Mouse (Mus musculus): ENCODE measurements around the gene Anapc15-ps. TPM values are rescaled to one million over a fixed set of nuclear protein-coding genes. Genes with fewer than 3 reads are reported as not detected.

Anapc15-ps gene
- polyA plus RNA-seq, 1 experiment from 2014 or later: not detected

GRCm38 (mm10) chr10:95643696-95644360, 29.4 kb downstream of the Anapc15-ps start:
- H3K36me3 ChIP-seq (ENCODE audit: insufficient read depth, low read length): no peaks in the 10 kb centered on the region
- WGBS: 59% methylated on average over 6 of the region's 6 CpGs
- ATAC-seq (replicated peaks; ENCODE audit: low FRiP score, low read depth): peak; percentile 71
- no peak overlapping the region for H3K9ac ChIP-seq (ENCODE audit: low read depth, low read length)
- TF ChIP-seq CTCF (IDR thresholded peaks at IDR 0.05; ENCODE audit: low read depth): no peak
- peak; percentile 19 for DNase-seq (ENCODE audit: low spot score)
- peak overlapping the region; percentile 48; the same call in 1 of the 2 replicates for H3K27ac ChIP-seq
- H3K9me3 ChIP-seq (replicated peaks; ENCODE audit: low read length): no peaks in the 10 kb centered on the region
- no peak overlapping the region for H3K4me2 ChIP-seq (ENCODE audit: low read length)
- H3K27me3 ChIP-seq (ENCODE audit: insufficient read depth, low read length): no peaks in the 10 kb centered on the region
- H3K4me3 ChIP-seq (replicated peaks; ENCODE audit: low read depth, low read length): no peak overlapping the region
- H3K4me1 ChIP-seq (replicated peaks; ENCODE audit: insufficient read depth, low read length): no peaks in the 10 kb centered on the region

GRCm38 (mm10) chr10:95643042-95643441, 30.2 kb downstream of the Anapc15-ps start:
- no peaks in the 10 kb centered on the region for H3K4me1 ChIP-seq (replicated peaks; ENCODE audit: insufficient read depth, low read length)
- H3K27ac ChIP-seq: no peak overlapping the region
- no peak overlapping the region for H3K4me3 ChIP-seq (replicated peaks; ENCODE audit: low read depth, low read length)
- H3K27me3 ChIP-seq (ENCODE audit: insufficient read depth, low read length): no peaks in the 10 kb centered on the region
- no peak overlapping the region for H3K9ac ChIP-seq (ENCODE audit: low read depth, low read length)
- no peaks in the 10 kb centered on the region for H3K9me3 ChIP-seq (replicated peaks; ENCODE audit: low read length)
- TF ChIP-seq CTCF (IDR thresholded peaks at IDR 0.05; ENCODE audit: low read depth): no peak
- H3K36me3 ChIP-seq (ENCODE audit: insufficient read depth, low read length): no peaks in the 10 kb centered on the region
- ATAC-seq (replicated peaks; ENCODE audit: low FRiP score, low read depth): no peak
- DNase-seq (ENCODE audit: low spot score): no peak
- H3K4me2 ChIP-seq (ENCODE audit: low read length): no peak overlapping the region
- 80% methylated on average over 5 of the region's 5 CpGs for WGBS

GRCm38 (mm10) chr10:95641335-95641734, 31.9 kb downstream of the Anapc15-ps start:
- no peak for TF ChIP-seq CTCF (IDR thresholded peaks at IDR 0.05; ENCODE audit: low read depth)
- H3K9me3 ChIP-seq (replicated peaks; ENCODE audit: low read length): no peaks in the 10 kb centered on the region
- no peaks in the 10 kb centered on the region for H3K27me3 ChIP-seq (ENCODE audit: insufficient read depth, low read length)
- H3K27ac ChIP-seq: no peak overlapping the region
- ATAC-seq (replicated peaks; ENCODE audit: low FRiP score, low read depth) (no peak), DNase-seq (ENCODE audit: low spot score) (no peak)
- H3K4me3 ChIP-seq (replicated peaks; ENCODE audit: low read depth, low read length): no peak overlapping the region
- no peak overlapping the region for H3K9ac ChIP-seq (ENCODE audit: low read depth, low read length)
- H3K36me3 ChIP-seq (ENCODE audit: insufficient read depth, low read length): no peaks in the 10 kb centered on the region
- no peak overlapping the region for H3K4me2 ChIP-seq (ENCODE audit: low read length)
- H3K4me1 ChIP-seq (replicated peaks; ENCODE audit: insufficient read depth, low read length): no peaks in the 10 kb centered on the region
- WGBS: 66% methylated on average over 5 of the region's 5 CpGs

DNA sequence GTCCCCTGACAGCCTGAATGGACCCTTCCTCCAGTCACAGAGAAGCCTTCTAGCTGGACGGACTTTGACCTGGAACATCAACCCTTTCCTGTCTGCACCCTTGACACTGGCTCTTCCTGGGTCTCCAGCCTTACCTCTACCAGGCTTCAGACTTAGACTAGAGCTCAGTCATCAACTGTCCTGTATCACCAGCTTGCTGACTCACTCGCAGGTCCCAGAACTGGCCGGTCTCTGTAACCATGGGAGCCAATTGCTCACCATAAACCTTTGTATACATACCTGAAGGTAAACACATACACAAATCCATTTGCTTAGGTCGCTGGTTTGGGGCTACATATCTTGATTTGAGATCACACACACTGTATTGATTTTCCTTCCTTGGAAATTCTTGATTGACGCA, 33.8 kb downstream of the Anapc15-ps start:
- DNase-seq (ENCODE audit: low spot score) (no peak), ATAC-seq (replicated peaks; ENCODE audit: low FRiP score, low read depth) (no peak)
- no peak for TF ChIP-seq CTCF (IDR thresholded peaks at IDR 0.05; ENCODE audit: low read depth)
- no peak overlapping the region for H3K9ac ChIP-seq (ENCODE audit: low read depth, low read length)
- H3K4me3 ChIP-seq (replicated peaks; ENCODE audit: low read depth, low read length): no peak overlapping the region
- no peaks in the 10 kb centered on the region for H3K9me3 ChIP-seq (replicated peaks; ENCODE audit: low read length)
- no peaks in the 10 kb centered on the region for H3K4me1 ChIP-seq (replicated peaks; ENCODE audit: insufficient read depth, low read length)
- H3K36me3 ChIP-seq (ENCODE audit: insufficient read depth, low read length): no peaks in the 10 kb centered on the region
- 70% methylated on average over 5 of the region's 5 CpGs for WGBS
- no peak overlapping the region for H3K27ac ChIP-seq
- H3K4me2 ChIP-seq (ENCODE audit: low read length): no peak overlapping the region
- H3K27me3 ChIP-seq (ENCODE audit: insufficient read depth, low read length): no peaks in the 10 kb centered on the region

DNA sequence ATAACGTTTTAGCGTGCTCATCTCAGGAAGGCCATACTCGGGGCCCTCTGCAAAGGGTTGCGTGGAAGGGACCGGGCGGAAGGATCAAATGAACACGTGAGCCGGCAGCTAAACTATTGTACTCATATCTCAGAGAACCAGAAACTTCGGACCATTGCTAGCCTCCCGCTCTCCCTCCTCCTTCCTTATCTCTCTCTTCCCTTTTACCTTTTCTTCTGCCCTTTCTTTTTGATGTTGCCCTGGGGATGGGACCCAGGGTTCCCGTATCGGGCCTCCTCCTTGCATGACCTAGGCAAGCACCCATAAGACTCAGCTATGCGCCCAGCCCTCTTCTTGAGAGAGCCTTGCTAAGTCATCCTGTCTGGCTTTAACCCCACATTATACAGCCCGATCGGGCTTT, 38.5 kb downstream of the Anapc15-ps start:
- no peak for DNase-seq (ENCODE audit: low spot score)
- ATAC-seq (replicated peaks; ENCODE audit: low FRiP score, low read depth): no peak
- H3K27me3 ChIP-seq (ENCODE audit: insufficient read depth, low read length): no peaks in the 10 kb centered on the region
- H3K4me3 ChIP-seq (replicated peaks; ENCODE audit: low read depth, low read length): no peak overlapping the region
- H3K4me2 ChIP-seq (ENCODE audit: low read length): no peak overlapping the region
- WGBS: 90% methylated on average over 15 of the region's 15 CpGs
- no peak overlapping the region for H3K27ac ChIP-seq
- H3K9ac ChIP-seq (ENCODE audit: low read depth, low read length): no peak overlapping the region
- no peak for TF ChIP-seq CTCF (IDR thresholded peaks at IDR 0.05; ENCODE audit: low read depth)
- no peaks in the 10 kb centered on the region for H3K9me3 ChIP-seq (replicated peaks; ENCODE audit: low read length)
- H3K36me3 ChIP-seq (ENCODE audit: insufficient read depth, low read length): no peaks in the 10 kb centered on the region
- H3K4me1 ChIP-seq (replicated peaks; ENCODE audit: insufficient read depth, low read length): no peaks in the 10 kb centered on the region

- H3K9ac ChIP-seq (ENCODE audit: low read depth, low read length): no peak overlapping the region
- 86% methylated on average over 9 of the region's 9 CpGs for WGBS
These were observed 39.0 kb downstream of the Anapc15-ps start for GRCm38 (mm10) chr10:95634261-95634660.

GRCm38 (mm10) chr10:95631568-95631967, 41.7 kb downstream of the Anapc15-ps start:
- Histone ChIP-seq H3K4me2 (ENCODE audit: low read length) (no peak overlapping the region), H3K36me3 (ENCODE audit: insufficient read depth, low read length) (no peaks in the 10 kb centered on the region), H3K4me3 (replicated peaks; ENCODE audit: low read depth, low read length) (no peak overlapping the region), H3K4me1 (replicated peaks; ENCODE audit: insufficient read depth, low read length) (no peaks in the 10 kb centered on the region), H3K27ac (no peak overlapping the region), H3K9ac (ENCODE audit: low read depth, low read length) (no peak overlapping the region), H3K9me3 (replicated peaks; ENCODE audit: low read length) (no peaks in the 10 kb centered on the region), H3K27me3 (ENCODE audit: insufficient read depth, low read length) (no peaks in the 10 kb centered on the region)
- no peak for TF ChIP-seq CTCF (IDR thresholded peaks at IDR 0.05; ENCODE audit: low read depth)
- 73% methylated on average over 2 of the region's 2 CpGs for WGBS
- ATAC-seq (replicated peaks; ENCODE audit: low FRiP score, low read depth): no peak
- no peak for DNase-seq (ENCODE audit: low spot score)

More at GRCm38 (mm10) chr10:95634261-95634660, 39.0 kb downstream of the Anapc15-ps start:
- Histone ChIP-seq H3K9me3 (replicated peaks; ENCODE audit: low read length) (no peaks in the 10 kb centered on the region), H3K36me3 (ENCODE audit: insufficient read depth, low read length) (no peaks in the 10 kb centered on the region), H3K27me3 (ENCODE audit: insufficient read depth, low read length) (no peaks in the 10 kb centered on the region), H3K4me1 (replicated peaks; ENCODE audit: insufficient read depth, low read length) (no peaks in the 10 kb centered on the region), H3K4me3 (replicated peaks; ENCODE audit: low read depth, low read length) (no peak overlapping the region), H3K27ac (no peak overlapping the region), H3K4me2 (ENCODE audit: low read length) (no peak overlapping the region)
- TF ChIP-seq CTCF (IDR thresholded peaks at IDR 0.05; ENCODE audit: low read depth): no peak
- DNase-seq (ENCODE audit: low spot score) (no peak), ATAC-seq (replicated peaks; ENCODE audit: low FRiP score, low read depth) (no peak)
